Mouse (Mus musculus) kidney, embryonic 16.5 days (tissue): ENCODE results near the gene Lag3. TPM values are rescaled to one million over a fixed set of nuclear protein-coding genes. Genes with fewer than 3 reads are reported as not detected.

Source experiments
- ATAC-seq: fragments of 200-750 bp; cut with Nextera tagmentation; 2 replicates; pipeline ENCODE4 v1.8.0; 2017; ENCODE audit warnings: moderate TSS enrichment; ENCODE audit not compliant: low FRiP score, low TSS enrichment
- H3K27ac ChIP-seq: fragments of 300-500 bp; sonication (generic); 2 replicates; pipeline ENCODE4 v1.5.1; 2014; ENCODE audit warnings: low read length
- H3K27me3 ChIP-seq: fragments of 300-500 bp; sonication (generic); 2 replicates; pipeline ENCODE4 v1.6.1; 2014; ENCODE audit warnings: low read length, control low read depth, mixed read lengths; ENCODE audit not compliant: insufficient read depth
- H3K36me3 ChIP-seq: fragments of 300-500 bp; sonication (generic); 2 replicates; pipeline ENCODE4 v1.6.1; 2014; ENCODE audit warnings: low read length, control low read depth, mixed read lengths; ENCODE audit not compliant: insufficient read depth
- H3K4me1 ChIP-seq: fragments of 300-500 bp; sonication (generic); 2 replicates; pipeline ENCODE4 v1.6.1; 2014; ENCODE audit warnings: low read length, control low read depth, mixed read lengths; ENCODE audit not compliant: insufficient read depth
- H3K4me2 ChIP-seq: fragments of 300-500 bp; sonication (generic); replicated peaks from 2 replicates; pipeline ENCODE4 v1.6.1; 2014; ENCODE audit warnings: low read depth, low read length
- H3K4me3 ChIP-seq: fragments of 300-500 bp; sonication (generic); 2 replicates; pipeline ENCODE4 v1.5.1; 2014; ENCODE audit warnings: mild to moderate bottlenecking, low read length
- H3K9ac ChIP-seq: fragments of 300-500 bp; sonication (generic); replicated peaks from 2 replicates; pipeline ENCODE4 v1.6.1; 2014; ENCODE audit warnings: low read length
- H3K9me3 ChIP-seq: fragments of 300-500 bp; sonication (generic); 2 replicates; pipeline ENCODE4 v1.6.1; 2016; ENCODE audit warnings: low read length, control low read depth
- WGBS: fragments of 180-500 bp; shearing (Covaris S2); extraction: QIAGEN DNeasy Blood & Tissue Kit; methylation state at CpG from one replicate; pipeline ENCODE4 v1.1.7; 2014; 5-methylcytosine and 5-hydroxymethylcytosine counted together
- polyA plus RNA-seq: library from polyadenylated mRNA; unstranded; fragments of >200 nt; fragmentation: Nextera tagmentation; extraction: Ambion mirVana; gene quantifications from 2 replicates; pipeline ENCODE4 v1.2.1, GENCODE M21; 2015

Lag3 gene
- polyA plus RNA-seq, 1 experiment from 2014 or later: 1.3 TPM

DNA sequence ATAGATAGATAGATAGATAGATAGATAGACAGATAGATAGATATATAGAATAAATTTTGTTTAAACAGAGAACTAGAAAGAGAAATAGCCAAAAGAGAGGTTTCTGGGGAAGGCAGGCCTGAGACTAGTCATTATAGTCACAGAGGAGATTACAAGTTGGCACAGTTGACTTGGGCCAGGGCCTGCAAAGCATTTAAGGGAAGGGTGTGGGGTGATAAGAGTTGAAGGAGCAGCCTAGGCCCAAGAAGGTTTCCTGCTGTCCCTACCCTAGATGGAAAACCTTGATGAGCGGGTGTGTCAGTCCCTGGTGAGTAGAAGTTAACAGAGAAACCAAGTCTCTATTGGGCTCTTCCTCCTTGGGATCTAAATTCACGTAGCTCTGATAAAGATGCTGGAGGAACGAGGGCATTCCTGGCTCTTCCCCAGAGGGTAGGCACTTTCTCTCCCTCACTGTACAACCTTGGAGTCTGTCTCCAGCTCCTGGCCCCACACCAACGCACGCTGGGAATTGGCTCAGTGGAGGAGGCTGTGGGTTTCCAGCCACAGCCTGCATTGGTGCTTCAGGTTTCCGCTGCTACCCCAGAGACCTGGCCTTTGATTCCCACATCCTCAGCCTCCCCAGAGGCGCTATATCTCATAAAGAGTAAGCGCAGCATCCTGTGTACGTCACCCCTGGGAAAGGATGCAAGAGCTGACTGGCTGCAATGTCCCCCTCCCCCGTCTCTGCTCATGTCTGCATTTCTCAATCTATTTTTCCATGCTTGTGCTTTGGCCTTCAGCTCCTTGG lies 26.6 kb downstream of the Lag3 start:
- Histone ChIP-seq H3K27me3 (no peaks in the 10 kb centered on the region), H3K27ac (no peak overlapping the region), H3K4me1 (no peaks in the 10 kb centered on the region), H3K4me2 (no peak overlapping the region), H3K9me3 (no peaks in the 10 kb centered on the region), H3K4me3 (no peak overlapping the region), H3K9ac (no peak overlapping the region), H3K36me3 (no peaks in the 10 kb centered on the region)
- WGBS: 62% methylated on average over 10 of the region's 10 CpGs
- ATAC-seq: no peak

DNA sequence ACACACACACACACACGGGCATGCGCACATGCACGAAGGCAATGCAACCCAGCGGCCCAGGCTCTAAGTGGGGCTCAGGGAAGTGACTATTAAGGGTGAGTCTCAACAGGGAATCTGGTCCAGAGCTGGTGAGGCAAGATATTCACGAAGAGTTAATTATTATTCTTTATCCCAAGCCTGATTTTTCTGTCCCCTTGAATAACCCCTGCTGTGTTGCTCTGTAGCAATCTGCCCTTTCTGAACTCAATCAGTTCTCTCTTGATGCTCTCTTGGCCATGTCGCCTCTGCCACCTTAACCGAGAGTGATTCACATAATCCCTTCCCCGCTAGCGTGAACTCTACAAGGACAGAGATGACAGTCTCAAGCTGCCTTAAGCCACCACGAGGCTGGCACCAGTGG lies 28.2 kb downstream of the Lag3 start:
- Histone ChIP-seq H3K9ac (no peak overlapping the region), H3K4me3 (no peak overlapping the region), H3K27ac (no peak overlapping the region), H3K9me3 (no peaks in the 10 kb centered on the region), H3K36me3 (no peaks in the 10 kb centered on the region), H3K4me2 (no peak overlapping the region), H3K27me3 (no peaks in the 10 kb centered on the region), H3K4me1 (no peaks in the 10 kb centered on the region)
- no peak for ATAC-seq
- 83% methylated on average over 10 of the region's 10 CpGs for WGBS

DNA sequence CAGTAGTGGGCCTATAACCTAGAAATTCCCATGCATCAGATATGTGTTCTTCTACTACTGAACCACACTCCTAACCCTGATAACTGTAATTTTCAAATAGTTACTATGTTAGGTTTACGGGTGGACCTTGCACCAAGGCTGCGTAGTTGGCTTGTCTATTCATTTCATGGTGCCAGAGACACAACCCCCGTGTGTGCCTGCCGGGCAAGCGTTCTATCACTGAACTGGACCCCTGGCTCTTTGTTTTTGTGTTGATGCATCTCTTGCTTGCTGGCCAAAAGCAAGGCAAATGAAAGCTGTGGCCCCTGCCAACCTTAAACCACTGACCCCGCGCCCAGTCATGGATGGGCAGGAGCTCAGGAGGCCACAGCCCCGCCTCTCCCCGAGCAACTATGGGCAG lies 29.7 kb downstream of the Lag3 start:
- no peak overlapping the region for H3K4me2 ChIP-seq
- 94% methylated on average over 9 of the region's 9 CpGs for WGBS
- H3K4me1 ChIP-seq: no peaks in the 10 kb centered on the region
- no peaks in the 10 kb centered on the region for H3K27me3 ChIP-seq
- H3K27ac ChIP-seq: no peak overlapping the region
- H3K36me3 ChIP-seq: no peaks in the 10 kb centered on the region
- no peaks in the 10 kb centered on the region for H3K9me3 ChIP-seq
- H3K4me3 ChIP-seq: no peak overlapping the region
- H3K9ac ChIP-seq: no peak overlapping the region
- no peak for ATAC-seq

DNA sequence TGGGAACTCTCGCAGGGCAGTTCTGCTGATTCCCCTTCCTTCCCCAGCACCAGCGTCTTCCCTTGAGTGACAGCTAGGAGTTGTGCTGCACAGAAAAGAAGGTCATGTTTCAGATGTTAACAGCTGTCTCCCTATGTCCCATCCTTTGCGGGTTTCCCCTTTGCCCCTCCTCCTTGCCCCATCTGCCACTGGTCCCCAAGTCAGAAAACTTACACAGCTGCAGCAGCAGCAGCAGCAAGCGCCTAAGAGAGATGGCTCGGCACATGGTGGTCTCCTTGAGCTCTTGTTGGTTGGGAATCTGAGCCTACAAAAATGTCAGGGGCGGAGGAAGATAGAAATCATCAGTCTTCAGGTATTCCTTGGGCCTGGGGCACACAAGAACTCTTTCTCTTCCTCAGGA lies 32.1 kb downstream of the Lag3 start:
- Histone ChIP-seq H3K27ac (no peak overlapping the region), H3K9me3 (no peaks in the 10 kb centered on the region), H3K27me3 (no peaks in the 10 kb centered on the region), H3K9ac (no peak overlapping the region), H3K4me2 (no peak overlapping the region), H3K36me3 (no peaks in the 10 kb centered on the region), H3K4me1 (no peaks in the 10 kb centered on the region), H3K4me3 (no peak overlapping the region)
- ATAC-seq: no peak
- 48% methylated on average over 6 of the region's 6 CpGs for WGBS

DNA sequence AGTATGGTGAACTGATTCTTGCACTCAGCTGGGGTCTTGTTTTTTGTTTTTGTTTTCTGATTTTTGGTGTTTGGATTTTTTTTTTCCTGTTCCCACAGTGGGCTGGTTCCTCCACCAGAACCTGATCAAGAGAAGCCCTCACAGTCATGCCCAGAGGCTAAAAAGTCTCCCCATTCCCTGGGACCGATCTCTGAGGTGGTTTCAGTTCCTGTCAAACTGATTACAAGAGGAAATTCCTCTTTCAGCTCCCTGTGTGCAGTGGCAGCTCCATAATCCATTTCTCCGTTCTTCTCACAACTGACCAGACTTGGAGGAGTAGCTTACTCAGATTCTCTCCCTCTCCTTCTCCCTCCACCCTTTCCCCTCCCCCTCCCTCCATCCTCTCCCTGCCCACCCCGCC lies 37.2 kb downstream of the Lag3 start:
- Histone ChIP-seq H3K27ac (no peak overlapping the region), H3K9ac (no peak overlapping the region), H3K4me2 (no peak overlapping the region), H3K9me3 (no peaks in the 10 kb centered on the region), H3K4me1 (no peaks in the 10 kb centered on the region), H3K36me3 (no peaks in the 10 kb centered on the region), H3K4me3 (no peak overlapping the region), H3K27me3 (no peaks in the 10 kb centered on the region)
- 41% methylated on average over 2 of the region's 3 CpGs for WGBS
- ATAC-seq: no peak

DNA sequence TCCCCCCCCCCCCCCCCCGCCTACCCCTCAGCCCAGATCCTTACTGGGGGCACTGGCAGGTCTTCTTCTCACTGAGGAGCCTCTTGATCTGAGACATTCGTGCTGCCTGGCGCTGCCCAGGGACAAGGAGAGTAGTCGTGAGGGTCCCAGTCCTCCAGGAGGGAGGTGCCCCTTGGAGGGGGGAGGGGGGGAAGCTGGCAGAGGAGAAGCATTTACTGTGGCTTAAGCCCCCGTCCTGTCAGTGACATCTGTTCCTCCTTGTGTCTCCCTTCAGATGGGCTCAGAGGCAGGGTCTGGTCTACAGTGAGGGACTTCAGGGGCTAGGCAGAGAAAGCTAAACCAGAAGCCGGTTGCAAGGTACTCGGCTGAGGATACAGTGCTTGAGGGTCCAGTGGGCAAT lies 44.9 kb downstream of the Lag3 start:
- no peak overlapping the region for H3K27ac ChIP-seq
- H3K36me3 ChIP-seq: no peaks in the 10 kb centered on the region
- peaks cover 8% of the 10 kb centered on the region; the same call in 1 of the 2 replicates for H3K27me3 ChIP-seq
- 60% methylated on average over 6 of the region's 7 CpGs for WGBS
- no peak overlapping the region for H3K9ac ChIP-seq
- H3K4me3 ChIP-seq: no peak overlapping the region
- H3K4me1 ChIP-seq: peaks cover 24% of the 10 kb centered on the region
- no peaks in the 10 kb centered on the region for H3K9me3 ChIP-seq
- ATAC-seq: no peak
- no peak overlapping the region for H3K4me2 ChIP-seq

DNA sequence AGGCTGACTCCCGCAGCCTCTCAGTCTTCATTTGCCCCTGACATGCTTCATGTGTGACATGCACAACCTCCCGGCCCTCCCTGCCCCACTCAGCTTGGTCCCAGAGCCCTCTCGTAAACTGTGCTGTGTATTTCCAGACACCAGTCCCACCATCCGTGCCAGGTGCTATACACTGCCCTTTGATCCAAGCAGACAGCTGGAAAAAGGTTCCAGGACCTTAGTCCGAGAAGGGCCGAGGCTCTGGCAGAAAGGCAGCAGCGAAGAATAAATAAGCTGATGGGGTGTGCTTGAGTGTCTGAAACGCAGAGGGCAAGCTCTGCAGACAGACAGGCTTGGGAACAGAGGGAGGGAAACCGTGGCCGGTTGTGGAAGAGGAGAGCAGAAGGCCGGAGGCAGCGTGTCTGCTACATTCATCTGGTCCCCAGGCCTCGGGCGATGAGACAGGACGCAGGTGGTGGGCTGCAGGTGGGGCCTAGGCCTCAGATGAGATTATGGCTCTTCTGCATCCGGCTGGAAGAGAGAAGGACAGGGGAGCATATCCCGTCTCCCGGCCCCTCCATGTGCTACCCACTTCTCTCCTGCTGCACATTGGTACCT lies 45.6 kb downstream of the Lag3 start:
- Histone ChIP-seq H3K4me2 (no peak overlapping the region), H3K27me3 (peaks cover 8% of the 10 kb centered on the region; the same call in 1 of the 2 replicates), H3K36me3 (no peaks in the 10 kb centered on the region), H3K9me3 (no peaks in the 10 kb centered on the region), H3K4me1 (peaks cover 25% of the 10 kb centered on the region), H3K4me3 (no peak overlapping the region), H3K27ac (no peak overlapping the region), H3K9ac (no peak overlapping the region)
- no peak for ATAC-seq
- 51% methylated on average over 18 of the region's 18 CpGs for WGBS

DNA sequence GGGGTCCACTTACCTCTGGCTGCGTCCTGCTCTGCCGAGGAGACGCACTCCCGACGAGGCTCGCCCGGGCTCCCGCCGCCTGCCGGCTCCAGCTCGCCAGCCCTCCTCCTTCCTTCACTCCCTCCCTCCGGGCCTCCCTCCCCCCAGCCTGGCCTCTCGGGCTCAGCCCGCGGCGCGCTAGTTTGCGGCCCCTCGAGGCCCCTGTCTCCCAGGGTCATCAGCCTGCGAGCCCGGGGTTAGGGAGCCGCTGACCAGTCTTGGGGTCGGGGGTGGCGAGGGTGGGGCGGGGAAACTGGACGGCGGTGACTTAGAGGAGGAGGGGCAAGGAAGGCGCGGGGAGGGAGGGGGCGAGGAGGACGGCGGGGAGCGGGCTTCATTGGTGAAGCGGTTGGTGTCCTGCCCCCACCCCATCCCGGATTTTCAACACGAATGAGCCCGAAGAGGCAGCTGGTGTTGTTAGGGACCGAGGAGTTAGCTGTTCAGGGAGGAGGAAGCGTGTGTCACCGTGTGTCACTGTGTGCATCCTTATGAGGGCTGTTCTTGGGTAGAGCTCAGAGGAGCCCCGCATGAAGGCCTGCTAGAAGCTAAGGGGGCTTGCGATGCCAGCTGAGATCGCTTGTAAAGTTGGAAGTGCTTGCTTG lies 47.7 kb downstream of the Lag3 start, which contains the start of gene Gpr162:
Gene Gpr162, minus strand, starts transcription at position 326 of the 641 bp plus-strand sequence.
- ATAC-seq: peak; percentile 70
- Histone ChIP-seq H3K9me3 (no peaks in the 10 kb centered on the region), H3K4me3 (peak within 1 kb of the TSS; percentile 58), H3K4me2 (peak within 1 kb of the TSS; percentile 98), H3K9ac (peak within 1 kb of the TSS; percentile 80), H3K27ac (no peak within 1 kb of the TSS), H3K36me3 (no peaks in the 10 kb centered on the region), H3K27me3 (peaks cover 15% of the 10 kb centered on the region; the same call in 1 of the 2 replicates), H3K4me1 (peaks cover 26% of the 10 kb centered on the region)
- WGBS: 1% methylated on average over 41 of the region's 43 CpGs

DNA sequence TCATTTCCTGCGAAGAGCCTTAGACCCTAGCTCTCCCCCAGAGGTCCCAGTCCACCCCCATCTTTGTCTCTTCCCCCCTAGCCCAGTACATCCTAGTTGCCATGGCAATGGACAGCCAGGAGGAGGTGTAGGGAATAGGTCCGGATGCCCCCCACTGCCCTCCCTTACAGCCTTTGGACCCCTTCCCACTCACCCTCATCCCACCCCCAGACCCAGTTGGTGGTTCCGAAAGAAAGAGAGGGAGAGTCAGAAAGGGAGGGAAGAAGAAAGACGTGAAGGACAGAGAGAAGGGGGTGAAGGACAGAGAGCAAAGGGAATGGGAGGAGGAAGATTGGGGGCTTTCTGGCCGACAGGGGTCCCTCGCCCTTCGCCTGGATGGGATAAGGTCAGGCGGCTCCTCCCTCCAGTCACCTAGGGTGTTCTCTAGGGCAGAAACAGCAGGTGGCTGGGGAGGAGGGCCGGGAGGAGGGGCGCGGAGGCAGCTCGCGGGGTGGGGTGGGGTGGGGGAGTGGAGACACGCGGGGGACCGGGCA lies 48.3 kb downstream of the Lag3 start:
- H3K9me3 ChIP-seq: no peaks in the 10 kb centered on the region
- peaks cover 15% of the 10 kb centered on the region; the same call in 1 of the 2 replicates for H3K27me3 ChIP-seq
- H3K4me3 ChIP-seq: peak overlapping the region; percentile 58
- 2% methylated on average over 10 of the region's 16 CpGs for WGBS
- H3K9ac ChIP-seq: peak overlapping the region; percentile 80
- no peak; the same call in 1 of the 2 replicates for ATAC-seq
- peak overlapping the region; percentile 98 for H3K4me2 ChIP-seq
- peaks cover 32% of the 10 kb centered on the region for H3K4me1 ChIP-seq
- no peaks in the 10 kb centered on the region for H3K36me3 ChIP-seq
- H3K27ac ChIP-seq: no peak overlapping the region
